Mouse (Mus musculus) cerebellum, adult 2 months (tissue): Measurements from ENCODE around the gene Pogk.

Experiments
- CTCF ChIP-seq: fragments of 200-500 bp; IDR thresholded peaks from 2 replicates; pipeline ENCODE4 v1.5.1; 2011; ENCODE audit warnings: low read depth, mild to moderate bottlenecking, control low read depth, low read length, moderate library complexity, borderline replicate concordance; ENCODE audit not compliant: insufficient read depth
- POLR2A ChIP-seq: fragments of 200-500 bp; IDR thresholded peaks from 2 replicates; pipeline ENCODE4 v1.6.1; 2011; ENCODE audit warnings: low read length, control low read depth, borderline replicate concordance; ENCODE audit not compliant: insufficient read depth

DNA sequence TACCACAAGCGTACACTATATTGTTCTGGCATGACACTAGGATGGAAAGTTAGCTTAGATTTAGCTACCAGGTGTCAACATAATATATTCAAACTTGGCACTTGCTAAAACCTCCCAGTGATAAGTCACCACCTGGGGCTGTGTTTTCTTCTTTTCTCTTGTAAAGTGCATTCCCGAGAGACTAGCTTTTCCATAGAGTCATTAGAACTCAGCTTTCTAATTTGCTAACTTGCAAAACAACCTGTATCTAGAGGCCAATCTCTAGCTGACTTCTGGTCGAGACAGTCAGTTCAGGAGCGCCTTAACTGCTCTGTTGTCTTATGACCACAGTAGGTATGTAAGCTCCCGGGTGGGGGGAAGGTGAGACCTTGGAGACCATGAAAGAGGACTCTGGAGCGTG is 29.8 kb upstream of the Pogk start:
- TF ChIP-seq POLR2A (no peak), CTCF (no peak)
